13 mouse cellular contexts compared by ENCODE assay signal in the genomic region with DNA sequence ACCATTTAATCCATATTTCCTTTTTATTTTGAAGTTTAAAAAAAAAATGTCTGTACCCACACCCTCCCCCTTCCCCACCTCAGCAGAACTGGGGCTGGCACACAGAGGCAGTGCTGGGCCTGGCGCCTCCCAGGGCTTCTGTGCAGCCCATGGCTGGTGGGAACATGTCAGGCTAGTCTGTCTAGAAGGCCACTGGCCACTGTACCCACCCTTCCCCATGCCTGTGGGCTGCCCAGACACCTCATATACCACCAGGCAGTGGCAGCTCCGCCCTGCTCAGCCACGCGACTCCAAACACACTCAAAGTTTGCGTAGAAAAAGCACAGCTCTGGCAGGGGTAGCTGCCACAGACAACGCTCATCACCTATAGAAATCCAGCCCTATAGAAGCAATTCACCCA. TPM values are rescaled to one million over a fixed set of nuclear protein-coding genes. Genes with fewer than 3 reads are reported as not detected.
DNase-seq lines count a peak whose midpoint lies in the region; ATAC-seq lines count a peak whose summit lies in the region.
"Had no signal": no experiment of that assay in that cellular context is flagged by ENCODE, and none has a peak within 500 bp of the region (broad histone marks: within the 10 kb centered on the region; RNA-seq: fewer than 3 reads in every experiment).

No protein-coding gene starts in this region.

- H3K27me3 ChIP-seq in kidney, embryonic 14.5 days (ENCODE audit: control insufficient read depth, insufficient read depth, low read length) = no peaks in the 10 kb centered on the region
- H3K27me3 ChIP-seq in neural tube, embryonic 15.5 days (replicated peaks) = no peaks in the 10 kb centered on the region
- no peaks in the 10 kb centered on the region for H3K27me3 ChIP-seq in limb, embryonic 10.5 days (ENCODE audit: low read depth, poor library complexity, severe bottlenecking)
- H3K27me3 ChIP-seq: heart, embryonic 12.5 days had no signal

- H3K9ac ChIP-seq in kidney, embryonic 14.5 days (ENCODE audit: low read depth, low read length) = no peak overlapping the region
- no peak overlapping the region for H3K9ac ChIP-seq in neural tube, embryonic 15.5 days (replicated peaks)
- H3K9ac ChIP-seq: heart, embryonic 12.5 days had no signal

- no peak overlapping the region for H3K27ac ChIP-seq in kidney, embryonic 14.5 days (ENCODE audit: low read depth, low read length)
- H3K27ac ChIP-seq in neural tube, embryonic 15.5 days (replicated peaks) = no peak overlapping the region
- 0 out of 2 replicates have a peak overlapping the region, but pooled peaks have one; percentile 0 for H3K27ac ChIP-seq in limb, embryonic 10.5 days

- no peak overlapping the region for H3K4me2 ChIP-seq in kidney, embryonic 14.5 days (replicated peaks; ENCODE audit: low read depth, low read length)
- no peak overlapping the region for H3K4me2 ChIP-seq in neural tube, embryonic 15.5 days
- H3K4me2 ChIP-seq: heart, embryonic 12.5 days had no signal

- 62% methylated on average over 6 of the region's 6 CpGs for WGBS in kidney, embryonic 14.5 days
- WGBS in neural tube, embryonic 15.5 days = 78% methylated on average over 6 of the region's 6 CpGs
- WGBS in limb, embryonic 10.5 days = 71% methylated on average over 6 of the region's 6 CpGs

- H3K4me1 ChIP-seq in kidney, embryonic 14.5 days (ENCODE audit: control insufficient read depth, insufficient read depth, low read length) = no peaks in the 10 kb centered on the region
- H3K4me1 ChIP-seq in neural tube, embryonic 15.5 days = no peaks in the 10 kb centered on the region
- peaks cover 10% of the 10 kb centered on the region; the same call in 1 of the 2 replicates for H3K4me1 ChIP-seq in limb, embryonic 10.5 days
- H3K4me1 ChIP-seq: heart, embryonic 12.5 days had no signal

- H3K9me3 ChIP-seq in kidney, embryonic 14.5 days (ENCODE audit: control insufficient read depth, low read length) = no peaks in the 10 kb centered on the region
- H3K9me3 ChIP-seq in neural tube, embryonic 15.5 days (replicated peaks) = no peaks in the 10 kb centered on the region
- H3K9me3 ChIP-seq in limb, embryonic 10.5 days (replicated peaks) = no peaks in the 10 kb centered on the region
- H3K9me3 ChIP-seq: heart, embryonic 12.5 days had no signal

- no peak for DNase-seq in kidney, adult 8-10 months
- DNase-seq in neural tube, embryonic 10.5 days (ENCODE audit: extremely low spot score, low spot score) = no peak
- DNase-seq in limb, embryonic 10.5 days (ENCODE audit: low spot score) = no peak
- no peak for DNase-seq in gastrocnemius, postnatal 10 days
- DNase-seq: adrenal gland, postnatal 14 days; cerebellum, adult 2 months; retina, postnatal 1 day; spleen, adult 18-20 months; thymus, postnatal 36 days had no signal

- no peak overlapping the region for H3K4me3 ChIP-seq in kidney, embryonic 14.5 days (ENCODE audit: low read length)
- H3K4me3 ChIP-seq in neural tube, embryonic 15.5 days (replicated peaks) = no peak overlapping the region
- no peak overlapping the region for H3K4me3 ChIP-seq in limb, embryonic 10.5 days
- H3K4me3 ChIP-seq: heart, embryonic 12.5 days had no signal

- H3K36me3 ChIP-seq in kidney, embryonic 14.5 days (ENCODE audit: control insufficient read depth, insufficient read depth, low read length) = peaks cover 20% of the 10 kb centered on the region
- H3K36me3 ChIP-seq in neural tube, embryonic 15.5 days = peaks cover 81% of the 10 kb centered on the region
- peaks cover 29% of the 10 kb centered on the region for H3K36me3 ChIP-seq in limb, embryonic 10.5 days

- ATAC-seq in kidney, embryonic 14.5 days (ENCODE audit: low FRiP score, low TSS enrichment) = peak; percentile 64; the same call in 1 of the 2 replicates
- 0 out of 2 replicates have a peak, but pooled peaks have one; percentile 30 for ATAC-seq in neural tube, embryonic 15.5 days (ENCODE audit: low FRiP score)
- ATAC-seq in erythroblast, adult 5-6 weeks (replicated peaks; ENCODE audit: low FRiP score, poor library complexity, severe bottlenecking) = no peak

RNA-seq across cellular contexts. Expression of gene Amfr, which starts 44.3 kb away (rescaled TPM):
- 34.0 and 49.7 TPM in 2 replicates for polyA plus RNA-seq in kidney, embryonic 14.5 days (2014; fragmentation: Nextera tagmentation; extraction: Ambion mirVana)
- 70.4 and 80.1 TPM in 2 replicates for polyA plus RNA-seq in neural tube, embryonic 15.5 days (2015; fragmentation: Nextera tagmentation; extraction: Ambion mirVana)
- 35.9 and 39.1 TPM in 2 replicates for polyA plus RNA-seq in limb, embryonic 10.5 days (2016; fragmentation: Nextera tagmentation; extraction: Ambion mirVana)
- 10 to 100 TPM; 81.5 to 82.3 TPM for total RNA-seq in gastrocnemius, postnatal 10 days (2021)
- 14.2 and 30.7 TPM in 2 replicates for total RNA-seq in erythroblast, adult 5-6 weeks (2015; ENCODE audit: low replicate concordance)
- 46.3 and 50.1 TPM in 2 replicates for total RNA-seq in erythroblast, adult 5-6 weeks (2017; ENCODE audit: low replicate concordance)
